Mouse (Mus musculus) 3134 (cell line): Measurements from ENCODE around the gene Tmem19.
A peak's percentile ranks its signal among the peaks of the same experiment; 100 is the strongest.
"Not testable (repeated sequence)": the region's sequence is repeated elsewhere in the genome, so short reads cannot be mapped to it uniquely, and the experiment has no call there.

Experiments
- DNase-seq: peaks from one replicate; pipeline ENCODE4 v3.0.0-alpha.2; 2011; ENCODE audit warnings: low spot score; ENCODE audit not compliant: insufficient read length; ENCODE audit errors: extremely low read depth

The Tmem19 gene

GRCm38 (mm10) chr10:115349509-115349908, 12.8 kb downstream of the Tmem19 start:
- DNase-seq, result no peak

- DNase-seq, result no peak
These were observed 13.3 kb downstream of the Tmem19 start for GRCm38 (mm10) chr10:115349029-115349428.

GRCm38 (mm10) chr10:115348131-115348530, 14.2 kb downstream of the Tmem19 start:
- no peak for DNase-seq

GRCm38 (mm10) chr10:115346444-115346843, 15.9 kb downstream of the Tmem19 start:
- DNase-seq, result no peak

- DNase-seq, result no peak
These were observed 19.4 kb downstream of the Tmem19 start for GRCm38 (mm10) chr10:115342771-115343425.

- DNase-seq, result no peak
These were observed 22.4 kb downstream of the Tmem19 start for GRCm38 (mm10) chr10:115339820-115340328.

- no peak for DNase-seq
These were observed 25.4 kb downstream of the Tmem19 start for GRCm38 (mm10) chr10:115336901-115337300.

GRCm38 (mm10) chr10:115333528-115333927, 28.8 kb downstream of the Tmem19 start:
- no peak for DNase-seq

GRCm38 (mm10) chr10:115332997-115333396, 29.3 kb downstream of the Tmem19 start:
- DNase-seq, result no peak

GRCm38 (mm10) chr10:115332420-115332952, 29.8 kb downstream of the Tmem19 start:
- DNase-seq, result peak; percentile 75

GRCm38 (mm10) chr10:115329010-115329530, 33.2 kb downstream of the Tmem19 start:
- peak; percentile 57 for DNase-seq

GRCm38 (mm10) chr10:115328514-115328913, 33.8 kb downstream of the Tmem19 start:
- peak; percentile 79 for DNase-seq

GRCm38 (mm10) chr10:115323295-115323694, 39.0 kb downstream of the Tmem19 start:
- peak; percentile 28 for DNase-seq

GRCm38 (mm10) chr10:115321317-115322035, 40.8 kb downstream of the Tmem19 start:
- DNase-seq, result no peak

- DNase-seq, result not testable (repeated sequence)
These were observed 43.9 kb downstream of the Tmem19 start for GRCm38 (mm10) chr10:115318388-115318787.

GRCm38 (mm10) chr10:115316313-115316712, 46.0 kb downstream of the Tmem19 start:
- DNase-seq, result no peak

- DNase-seq, result peak; percentile 96
These were observed 46.7 kb downstream of the Tmem19 start, which contains the start of gene Rab21 for GRCm38 (mm10) chr10:115315473-115316171. TSS of gene Rab21 (minus strand) at chr10:115315594.

GRCm38 (mm10) chr10:115314582-115315452, 47.5 kb downstream of the Tmem19 start:
- DNase-seq, result peak; percentile 72

- DNase-seq, result no peak
These were observed 48.1 kb downstream of the Tmem19 start for GRCm38 (mm10) chr10:115314287-115314581.
